Mouse (Mus musculus) limb, embryonic 14.5 days (tissue): Measurements from ENCODE around the gene Sv2b. TPM values are rescaled to one million over a fixed set of nuclear protein-coding genes. Genes with fewer than 3 reads are reported as not detected.

Experiments used
- ATAC-seq: fragments of 200-750 bp; cut with Nextera tagmentation; 2 replicates; pipeline ENCODE4 v1.8.0; 2017; ENCODE audit warnings: low read depth, moderate number of reproducible peaks, moderate TSS enrichment; ENCODE audit not compliant: low FRiP score
- DNase-seq: peaks from one replicate; pipeline ENCODE4 v3.0.0-alpha.2; 2015; ENCODE audit warnings: low spot score
- H3K27ac ChIP-seq: fragments of 300-500 bp; sonication (generic); replicated peaks from 2 replicates; pipeline ENCODE4 v1.5.1; 2014; ENCODE audit warnings: low read depth, mild to moderate bottlenecking, low read length, moderate library complexity, mixed read lengths
- H3K27me3 ChIP-seq: fragments of 300-500 bp; sonication (generic); 2 replicates; pipeline ENCODE4 v1.6.1; 2014; ENCODE audit warnings: low read length, mixed read lengths; ENCODE audit not compliant: control insufficient read depth, insufficient read depth
- H3K36me3 ChIP-seq: fragments of 300-500 bp; sonication (generic); 2 replicates; pipeline ENCODE4 v1.6.1; 2014; ENCODE audit warnings: mild to moderate bottlenecking, low read length, moderate library complexity, mixed read lengths; ENCODE audit not compliant: control insufficient read depth, insufficient read depth
- H3K4me1 ChIP-seq: fragments of 300-500 bp; sonication (generic); 2 replicates; pipeline ENCODE4 v1.6.1; 2014; ENCODE audit warnings: antibody characterized with exemption, low read length, mixed read lengths; ENCODE audit not compliant: control insufficient read depth, insufficient read depth
- H3K4me2 ChIP-seq: fragments of 300-500 bp; sonication (generic); replicated peaks from 2 replicates; pipeline ENCODE4 v1.6.1; 2014; ENCODE audit warnings: low read depth, mild to moderate bottlenecking, low read length, moderate library complexity; ENCODE audit not compliant: severe bottlenecking
- H3K4me3 ChIP-seq: fragments of 300-500 bp; sonication (generic); replicated peaks from 2 replicates; pipeline ENCODE4 v1.5.1; 2014; ENCODE audit warnings: low read length
- H3K9ac ChIP-seq: fragments of 300-500 bp; sonication (generic); 2 replicates; pipeline ENCODE4 v1.6.1; 2014; ENCODE audit warnings: mild to moderate bottlenecking, low read depth, low read length, moderate library complexity; ENCODE audit not compliant: severe bottlenecking
- H3K9me3 ChIP-seq: fragments of 300-500 bp; sonication (generic); 2 replicates; pipeline ENCODE4 v1.6.1; 2016; ENCODE audit warnings: low read length; ENCODE audit not compliant: control insufficient read depth
- POLR2A ChIP-seq: fragments of 200-500 bp; IDR thresholded peaks from 2 replicates; pipeline ENCODE4 v1.8.0; 2012; ENCODE audit warnings: inconsistent platforms, mild to moderate bottlenecking, moderate library complexity, borderline replicate concordance; ENCODE audit not compliant: insufficient read depth, insufficient read length; ENCODE audit errors: extremely low read depth
- WGBS: fragments of 180-500 bp; shearing (Covaris S2); extraction: QIAGEN DNeasy Blood & Tissue Kit; methylation state at CpG from one replicate; pipeline ENCODE4 v1.1.7; 2014; 5-methylcytosine and 5-hydroxymethylcytosine counted together
- polyA plus RNA-seq, 2 experiments: library from polyadenylated mRNA; depleted of rRNA in 1 of 2; stranded (reverse) in 1 of 2; unstranded in 1 of 2; fragments of >200 nt; fragmentation: Nextera tagmentation in 1 of 2; extraction: Ambion mirVana in 1 of 2; gene quantifications; 2 replicates each; pipeline versions ENCODE4 v1.2.1 to v1.2.3; 2012 to 2014

Gene Sv2b
- polyA plus RNA-seq, 2 experiments: 1.2 to 2.1 TPM

- no peak for TF ChIP-seq POLR2A
- WGBS: 95% methylated on average over 4 of the region's 4 CpGs
- H3K27me3 ChIP-seq: no peaks in the 10 kb centered on the region
- H3K4me1 ChIP-seq: no peaks in the 10 kb centered on the region
- H3K36me3 ChIP-seq: no peaks in the 10 kb centered on the region
- H3K27ac ChIP-seq: no peak overlapping the region
- H3K4me3 ChIP-seq: no peak overlapping the region
- no peaks in the 10 kb centered on the region for H3K9me3 ChIP-seq
- ATAC-seq: no peak
- no peak for DNase-seq
- no peak overlapping the region for H3K4me2 ChIP-seq
- H3K9ac ChIP-seq: no peak overlapping the region
Measured at GRCm38 (mm10) chr7:75194158-75194918, 114.7 kb downstream of the Sv2b start.

GRCm38 (mm10) chr7:75190192-75190591, 118.9 kb downstream of the Sv2b start:
- Histone ChIP-seq H3K9me3 (no peaks in the 10 kb centered on the region), H3K4me3 (no peak overlapping the region), H3K27ac (no peak overlapping the region), H3K36me3 (no peaks in the 10 kb centered on the region), H3K9ac (no peak overlapping the region), H3K4me1 (no peaks in the 10 kb centered on the region), H3K27me3 (no peaks in the 10 kb centered on the region), H3K4me2 (no peak overlapping the region)
- WGBS: 87% methylated on average over 3 of the region's 3 CpGs
- DNase-seq (no peak), ATAC-seq (no peak)
- no peak for TF ChIP-seq POLR2A

- no peak overlapping the region for H3K4me3 ChIP-seq
- TF ChIP-seq POLR2A: no peak
- H3K9ac ChIP-seq: no peak overlapping the region
- no peaks in the 10 kb centered on the region for H3K4me1 ChIP-seq
- WGBS: 85% methylated on average over 3 of the region's 3 CpGs
- H3K36me3 ChIP-seq: no peaks in the 10 kb centered on the region
- no peaks in the 10 kb centered on the region for H3K27me3 ChIP-seq
- ATAC-seq (no peak), DNase-seq (no peak)
- H3K4me2 ChIP-seq: no peak overlapping the region
- no peaks in the 10 kb centered on the region for H3K9me3 ChIP-seq
- H3K27ac ChIP-seq: no peak overlapping the region
Measured at GRCm38 (mm10) chr7:75175042-75175441, 134.0 kb downstream of the Sv2b start.

GRCm38 (mm10) chr7:75167481-75167880, 141.6 kb downstream of the Sv2b start:
- WGBS: 89% methylated on average over 3 of the region's 3 CpGs
- H3K4me2 ChIP-seq: no peak overlapping the region
- no peak overlapping the region for H3K27ac ChIP-seq
- no peak overlapping the region for H3K4me3 ChIP-seq
- no peak overlapping the region for H3K9ac ChIP-seq
- DNase-seq (no peak), ATAC-seq (no peak)
- H3K36me3 ChIP-seq: no peaks in the 10 kb centered on the region
- no peaks in the 10 kb centered on the region for H3K9me3 ChIP-seq
- no peaks in the 10 kb centered on the region for H3K27me3 ChIP-seq
- TF ChIP-seq POLR2A: no peak
- H3K4me1 ChIP-seq: no peaks in the 10 kb centered on the region

GRCm38 (mm10) chr7:75147174-75147573, 161.9 kb downstream of the Sv2b start:
- peaks cover 4% of the 10 kb centered on the region for H3K4me1 ChIP-seq
- no peaks in the 10 kb centered on the region for H3K9me3 ChIP-seq
- WGBS: 80% methylated on average over 1 of the region's 1 CpGs
- no peak overlapping the region for H3K27ac ChIP-seq
- ATAC-seq (no peak), DNase-seq (no peak)
- H3K9ac ChIP-seq: no peak overlapping the region
- H3K4me3 ChIP-seq: no peak overlapping the region
- no peak overlapping the region for H3K4me2 ChIP-seq
- H3K27me3 ChIP-seq: no peaks in the 10 kb centered on the region
- no peaks in the 10 kb centered on the region for H3K36me3 ChIP-seq
- no peak for TF ChIP-seq POLR2A
